Mouse (Mus musculus): ENCODE measurements around the gene Btbd2. TPM values are rescaled to one million over a fixed set of nuclear protein-coding genes. Genes with fewer than 3 reads are reported as not detected.

Gene Btbd2
- polyA plus RNA-seq, 1 experiment: not detected

DNA sequence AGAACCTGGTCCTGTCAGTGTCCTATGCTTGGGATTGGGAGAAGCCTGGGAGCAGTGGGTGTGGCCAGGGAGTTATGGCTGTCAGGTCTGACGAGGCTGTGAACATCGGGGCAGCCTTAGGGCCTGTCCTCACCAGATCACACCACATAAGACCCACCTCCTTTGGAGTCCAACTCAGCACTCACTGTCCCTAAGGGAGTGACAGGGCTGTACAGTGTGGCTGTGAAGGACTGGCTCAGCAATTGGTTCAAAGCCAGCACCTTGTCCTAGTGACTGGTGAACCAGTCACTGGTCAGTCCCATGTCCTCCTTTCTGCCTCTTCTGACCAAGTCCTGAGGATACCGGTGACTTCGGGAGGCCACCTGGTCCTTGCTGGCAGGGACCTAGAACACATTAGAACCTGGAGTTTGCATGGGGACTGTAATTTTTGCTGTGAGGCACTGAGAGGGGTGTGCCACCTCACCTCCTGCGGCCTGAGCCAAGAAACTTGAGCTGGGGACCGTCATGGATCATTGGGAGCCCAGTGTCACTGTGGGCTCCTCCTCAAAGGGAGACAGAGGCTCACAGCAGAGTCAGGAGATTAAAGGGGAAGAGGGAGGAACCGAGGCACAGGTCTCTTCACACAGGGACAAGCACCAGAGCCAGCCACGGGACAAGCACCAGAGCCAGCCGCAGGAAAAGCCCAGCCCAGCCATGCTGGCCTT is 22.8 kb upstream of the Btbd2 start:
- 64% methylated on average over 9 of the region's 9 CpGs for WGBS
- H3K4me3 ChIP-seq (ENCODE audit: insufficient read depth, low read depth, low read length): no peak overlapping the region
- TF ChIP-seq POLR2A (IDR thresholded peaks at IDR 0.05; ENCODE audit: insufficient read depth, low read depth, low read length) (no peak), CTCF (IDR thresholded peaks at IDR 0.05; ENCODE audit: insufficient read depth, low read depth, low read length) (no peak)
- peaks cover 31% of the 10 kb centered on the region for H3K4me1 ChIP-seq (ENCODE audit: control insufficient read depth, insufficient read depth, low read length)
- no peak overlapping the region for H3K27ac ChIP-seq (ENCODE audit: insufficient read depth, low read depth, low read length)

DNA sequence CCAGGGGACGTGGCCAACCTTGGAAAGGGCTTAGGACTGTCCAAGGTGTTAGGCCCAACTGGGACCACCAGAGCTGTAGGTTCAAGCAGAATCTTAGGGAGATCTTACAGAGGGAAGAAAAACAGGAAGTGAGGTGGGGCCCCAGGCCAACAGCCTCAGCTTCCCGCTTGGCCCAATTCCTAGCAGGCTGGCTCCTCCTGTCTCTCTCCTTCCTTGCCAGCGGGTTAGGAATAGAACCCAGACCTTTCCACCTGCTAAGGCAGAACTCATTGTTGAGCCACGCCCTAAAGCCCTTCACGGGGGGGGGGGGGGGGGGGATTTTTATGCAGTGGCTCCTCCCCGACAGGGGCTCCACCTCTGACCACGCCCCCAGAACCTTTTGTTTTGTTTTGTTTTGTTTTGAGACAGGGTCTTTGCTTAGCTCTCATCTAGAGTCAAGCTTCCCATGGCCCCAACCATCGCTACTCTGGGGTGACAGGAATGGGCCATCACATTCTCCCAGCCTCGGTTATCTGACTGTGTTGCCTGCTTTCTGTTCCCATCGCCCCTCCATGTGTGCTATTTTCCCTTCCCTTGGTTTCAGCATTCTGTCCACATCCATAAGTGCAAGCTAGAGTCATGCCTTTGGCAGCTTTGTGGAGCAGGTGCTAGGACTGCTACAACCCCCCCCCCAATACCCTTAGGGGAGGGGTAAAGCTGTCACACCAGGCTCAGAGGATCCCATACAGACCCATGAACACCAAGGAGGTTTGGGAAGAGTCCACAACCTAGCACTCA is 21.9 kb upstream of the Btbd2 start:
- peaks cover 40% of the 10 kb centered on the region for H3K4me1 ChIP-seq (ENCODE audit: control insufficient read depth, insufficient read depth, low read length)
- H3K27ac ChIP-seq (ENCODE audit: insufficient read depth, low read depth, low read length): peak overlapping the region; percentile 98
- TF ChIP-seq CTCF (IDR thresholded peaks at IDR 0.05; ENCODE audit: insufficient read depth, low read depth, low read length) (no peak), POLR2A (IDR thresholded peaks at IDR 0.05; ENCODE audit: insufficient read depth, low read depth, low read length) (no peak)
- H3K4me3 ChIP-seq (ENCODE audit: insufficient read depth, low read depth, low read length): no peak overlapping the region
- WGBS: 44% methylated on average over 10 of the region's 10 CpGs

- Histone ChIP-seq H3K4me1 (ENCODE audit: control insufficient read depth, insufficient read depth, low read length) (peaks cover 47% of the 10 kb centered on the region), H3K27ac (ENCODE audit: insufficient read depth, low read depth, low read length) (peak within 1 kb of the TSS; percentile 98), H3K4me3 (ENCODE audit: insufficient read depth, low read depth, low read length) (peak within 1 kb of the TSS; percentile 56)
- 6% methylated on average over 8 of the region's 8 CpGs for WGBS
- TF ChIP-seq POLR2A (IDR thresholded peaks at IDR 0.05; ENCODE audit: insufficient read depth, low read depth, low read length) (no peak), CTCF (IDR thresholded peaks at IDR 0.05; ENCODE audit: insufficient read depth, low read depth, low read length) (no peak)
Measured at GRCm38 (mm10) chr10:80677942-80678436, 21.1 kb upstream of the Btbd2 start, which contains the start of gene Mknk2. Mknk2 (minus strand) TSS chr10:80678112.

DNA sequence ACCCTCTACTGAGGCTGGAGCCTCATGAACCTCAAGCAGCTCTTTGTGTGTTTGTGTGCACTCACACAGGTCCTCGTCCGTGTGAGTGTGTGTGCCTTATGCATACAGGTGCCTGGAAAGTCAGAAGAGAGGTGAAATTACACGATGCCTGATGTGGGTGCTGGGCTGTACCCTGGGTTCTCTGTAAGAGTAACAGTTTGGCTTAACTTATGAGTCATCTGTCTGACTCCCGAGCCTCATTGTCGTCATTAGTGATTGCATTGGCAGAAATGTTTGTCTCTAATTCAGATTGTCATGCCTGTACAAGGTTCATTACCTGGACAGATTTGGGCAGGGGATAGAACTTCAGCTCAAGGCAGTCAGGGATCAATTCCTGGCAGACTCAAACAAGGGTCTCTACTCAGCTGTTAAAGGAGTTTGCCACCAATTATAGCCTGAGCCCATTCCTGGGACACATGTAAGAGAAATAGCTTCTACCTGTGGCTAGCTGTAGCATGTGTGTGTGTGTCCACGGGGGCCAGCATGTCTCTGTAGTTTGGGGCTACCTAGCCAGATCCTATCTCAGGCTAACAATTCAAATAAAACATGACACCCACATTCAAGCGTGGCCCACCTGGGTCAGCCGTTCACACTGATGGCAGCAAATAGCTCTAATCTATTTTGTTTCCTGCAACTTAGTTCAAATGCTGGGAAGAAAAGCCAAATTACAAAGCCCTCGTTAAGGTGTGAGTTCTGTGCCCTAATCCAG is 20.4 kb upstream of the Btbd2 start:
- TF ChIP-seq POLR2A (IDR thresholded peaks at IDR 0.05; ENCODE audit: insufficient read depth, low read depth, low read length) (no peak), CTCF (IDR thresholded peaks at IDR 0.05; ENCODE audit: insufficient read depth, low read depth, low read length) (no peak)
- WGBS: 22% methylated on average over 9 of the region's 9 CpGs
- H3K4me3 ChIP-seq (ENCODE audit: insufficient read depth, low read depth, low read length): peak overlapping the region; percentile 56
- H3K4me1 ChIP-seq (ENCODE audit: control insufficient read depth, insufficient read depth, low read length): peaks cover 50% of the 10 kb centered on the region
- peak overlapping the region; percentile 98 for H3K27ac ChIP-seq (ENCODE audit: insufficient read depth, low read depth, low read length)

DNA sequence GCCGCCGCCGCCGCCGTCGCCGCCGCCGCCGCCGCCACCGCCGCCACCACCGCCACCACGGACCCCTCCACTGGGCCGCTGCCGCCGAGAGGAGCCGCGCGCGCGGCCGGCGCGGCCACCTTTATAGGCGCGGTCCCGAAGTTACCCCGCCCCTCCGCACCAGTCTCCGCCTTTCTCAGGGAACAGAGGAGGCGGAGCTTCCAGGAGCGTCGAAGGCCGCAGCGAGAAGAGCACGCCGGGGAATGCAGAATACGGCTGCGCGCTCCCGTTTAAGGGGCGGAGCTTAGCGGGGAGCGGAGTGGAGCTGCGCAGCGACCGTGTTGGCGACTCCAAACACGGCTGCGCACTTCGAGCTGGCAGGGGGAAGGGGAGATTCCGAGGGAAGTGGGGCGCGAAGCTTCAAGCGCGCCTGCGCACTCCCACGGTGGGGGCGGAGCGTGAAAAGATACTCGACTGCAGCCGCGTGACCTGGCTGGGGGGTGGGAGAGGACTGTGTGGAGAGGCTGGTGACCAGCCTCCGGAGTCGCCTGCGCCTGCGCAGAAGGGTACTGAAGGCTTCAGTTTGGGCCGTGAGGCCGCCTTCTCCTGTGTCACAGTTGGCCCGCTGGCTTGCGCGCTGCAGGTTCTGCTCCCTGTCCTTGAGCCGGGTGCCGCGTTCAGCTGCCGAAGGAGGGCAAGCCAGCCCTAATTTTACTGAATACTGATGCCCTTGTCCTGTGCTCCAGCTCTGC is 19.5 kb upstream of the Btbd2 start:
- Histone ChIP-seq H3K4me3 (ENCODE audit: insufficient read depth, low read depth, low read length) (peak overlapping the region; percentile 72), H3K4me1 (ENCODE audit: control insufficient read depth, insufficient read depth, low read length) (peaks cover 55% of the 10 kb centered on the region), H3K27ac (ENCODE audit: insufficient read depth, low read depth, low read length) (peak overlapping the region; percentile 98)
- peak; percentile 98 for TF ChIP-seq POLR2A (IDR thresholded peaks at IDR 0.05; ENCODE audit: insufficient read depth, low read depth, low read length)
- TF ChIP-seq CTCF (IDR thresholded peaks at IDR 0.05; ENCODE audit: insufficient read depth, low read depth, low read length): no peak
- WGBS: under 1% methylated on average over 78 of the region's 78 CpGs

DNA sequence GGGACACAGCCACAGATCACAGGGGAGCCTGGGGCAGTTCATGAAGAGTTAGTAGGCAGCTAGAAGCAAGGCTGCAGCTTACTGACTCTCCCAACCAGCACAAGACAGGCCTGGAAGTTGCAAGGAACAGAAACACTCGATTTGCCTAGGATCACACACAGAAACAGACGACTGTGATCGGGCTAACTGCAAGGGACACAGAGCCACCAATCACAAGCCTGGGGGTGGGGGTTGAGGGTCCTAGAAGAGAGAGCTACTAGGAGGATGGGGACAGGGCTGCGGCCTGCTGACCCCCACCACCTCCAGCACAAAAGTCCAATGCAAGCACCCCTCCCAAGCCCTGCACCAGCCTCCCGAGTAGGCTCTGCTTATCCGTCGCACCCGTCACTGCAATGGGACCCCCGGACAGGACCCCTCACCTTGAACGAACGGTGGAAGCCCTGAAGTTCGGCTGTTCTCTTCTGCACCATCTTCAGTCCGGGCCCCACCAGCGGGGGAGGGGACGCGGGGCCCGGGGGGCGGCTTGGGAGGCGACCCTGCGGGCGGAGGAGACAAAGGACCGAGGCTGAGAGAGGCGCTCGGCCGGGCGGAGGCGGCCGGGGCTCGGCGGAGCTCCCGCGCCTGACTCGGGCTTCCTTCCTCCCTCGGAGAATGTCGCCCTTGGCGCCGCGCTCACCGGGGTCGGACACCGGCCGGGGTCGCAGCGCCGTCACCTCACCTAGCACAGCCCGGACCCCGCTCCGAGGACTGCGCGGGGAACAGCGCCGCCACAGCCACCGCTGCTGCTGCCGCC is 18.7 kb upstream of the Btbd2 start:
- Histone ChIP-seq H3K27ac (ENCODE audit: insufficient read depth, low read depth, low read length) (peak overlapping the region; percentile 53), H3K4me1 (ENCODE audit: control insufficient read depth, insufficient read depth, low read length) (peaks cover 55% of the 10 kb centered on the region), H3K4me3 (ENCODE audit: insufficient read depth, low read depth, low read length) (peak overlapping the region; percentile 72)
- no peak for TF ChIP-seq CTCF (IDR thresholded peaks at IDR 0.05; ENCODE audit: insufficient read depth, low read depth, low read length)
- no peak for TF ChIP-seq POLR2A (IDR thresholded peaks at IDR 0.05; ENCODE audit: insufficient read depth, low read depth, low read length)
- WGBS: under 1% methylated on average over 54 of the region's 54 CpGs

DNA sequence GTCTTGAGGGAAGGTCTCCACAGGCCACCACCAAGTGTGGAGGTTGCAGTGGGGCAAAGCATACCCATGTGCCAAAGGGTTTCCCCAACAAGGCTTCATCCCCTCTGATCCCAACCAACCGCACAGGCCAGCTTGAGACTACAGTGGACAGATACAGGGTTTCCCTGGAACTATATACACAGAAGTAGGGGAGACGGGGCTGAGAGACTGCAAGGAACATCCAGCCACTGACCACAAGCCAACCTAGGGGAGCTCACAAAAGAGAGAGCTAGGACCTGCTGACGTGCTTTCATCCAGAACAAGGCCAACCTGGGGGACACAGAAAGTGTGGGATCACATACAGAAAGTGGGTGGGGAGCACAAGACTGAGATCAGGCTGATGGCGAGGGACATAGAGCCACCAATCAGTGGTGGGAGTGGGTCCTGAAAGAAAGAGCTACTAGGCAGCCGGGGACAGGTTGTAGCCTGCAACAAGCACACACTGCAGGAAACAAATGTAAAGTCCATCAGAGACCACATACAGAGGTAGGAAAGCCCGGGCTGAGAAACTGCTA is 18.1 kb upstream of the Btbd2 start:
- Histone ChIP-seq H3K4me3 (ENCODE audit: insufficient read depth, low read depth, low read length) (peak overlapping the region; percentile 72), H3K27ac (ENCODE audit: insufficient read depth, low read depth, low read length) (peak overlapping the region; percentile 19; the same call in 1 of the 2 replicates), H3K4me1 (ENCODE audit: control insufficient read depth, insufficient read depth, low read length) (peaks cover 59% of the 10 kb centered on the region)
- 3% methylated on average over 6 of the region's 6 CpGs for WGBS
- TF ChIP-seq CTCF (IDR thresholded peaks at IDR 0.05; ENCODE audit: insufficient read depth, low read depth, low read length) (no peak), POLR2A (IDR thresholded peaks at IDR 0.05; ENCODE audit: insufficient read depth, low read depth, low read length) (no peak)

Measured in olfactory bulb, adult 2 months (tissue).